Mouse (Mus musculus): ENCODE data around the gene Bmp10. TPM values are rescaled to one million over a fixed set of nuclear protein-coding genes. Genes with fewer than 3 reads are reported as not detected.
A peak's percentile ranks its signal among the peaks of the same experiment; 100 is the strongest.

Gene Bmp10
- not detected in 2 replicates for polyA plus RNA-seq (2016; fragmentation: Nextera tagmentation; extraction: Ambion mirVana)

DNA sequence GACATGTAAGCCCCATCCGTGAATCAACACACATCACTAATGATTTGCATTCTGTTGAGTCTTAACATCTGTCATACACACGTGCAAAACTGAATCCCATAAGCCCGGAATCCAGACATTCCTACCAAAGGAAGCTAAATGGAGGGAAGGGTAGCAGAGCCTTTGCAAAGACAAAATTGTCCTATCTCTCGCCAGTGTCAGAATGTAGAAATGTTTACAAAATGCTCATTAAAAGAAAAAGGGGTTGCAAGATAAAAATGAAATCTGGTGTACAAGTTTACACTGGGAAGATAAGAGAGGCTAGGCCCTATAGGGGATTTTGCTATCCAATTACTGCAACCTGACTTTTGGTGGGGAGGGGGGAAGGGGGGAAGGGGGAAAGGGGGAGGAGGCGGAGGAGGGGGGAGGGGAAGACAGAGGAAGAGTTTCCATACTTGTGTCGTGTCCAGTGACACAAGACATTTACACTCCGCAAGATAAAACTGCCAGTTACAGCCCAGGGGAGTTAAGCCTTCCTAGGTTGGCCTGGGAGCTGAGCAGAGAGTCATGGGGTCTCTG is at the start of gene Bmp10:
TSS of gene Bmp10 (plus strand) at position 508 of the 558 bp plus-strand sequence.
- H3K27ac ChIP-seq: no peak within 1 kb of the TSS
- H3K27me3 ChIP-seq: no peaks in the 10 kb centered on the region

DNA sequence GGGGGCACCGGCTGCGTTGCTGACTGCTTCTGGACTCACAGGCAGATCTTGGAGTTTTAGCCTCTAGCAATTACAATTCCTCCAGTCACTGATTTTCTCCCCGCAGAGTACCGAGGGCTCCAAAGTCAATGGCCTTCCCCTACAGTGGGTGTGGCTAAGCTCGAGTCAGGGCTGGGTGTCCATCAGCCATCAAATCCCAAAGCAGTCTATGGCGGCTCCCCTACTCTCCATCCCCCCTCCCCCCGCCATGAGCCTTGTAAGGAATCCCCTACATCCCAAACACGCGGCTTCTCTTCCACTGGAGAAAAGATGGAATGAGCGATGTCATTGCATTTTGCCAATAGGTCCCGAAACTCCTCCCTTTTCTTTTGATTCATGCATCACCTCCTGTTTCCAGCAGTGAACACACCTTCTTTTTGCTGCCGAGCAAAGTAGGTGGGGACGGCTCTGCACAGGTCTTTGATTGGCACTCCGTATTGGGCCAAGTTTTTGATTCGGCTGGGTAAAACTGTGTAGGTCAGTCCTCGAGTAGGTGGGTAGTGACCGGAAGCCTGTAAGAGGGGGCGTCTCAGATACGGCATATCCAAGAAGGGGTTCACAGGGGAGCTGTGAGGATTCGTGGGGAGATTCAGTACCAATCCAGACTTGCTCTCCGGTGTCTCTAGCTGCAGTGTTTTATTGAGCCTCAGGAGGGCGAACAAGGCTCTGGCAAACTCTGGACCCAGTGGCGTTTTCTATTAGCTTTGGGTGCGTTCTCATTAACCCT is 44.7 kb upstream of the Bmp10 start:
- Histone ChIP-seq H3K4me1 (peaks cover 6% of the 10 kb centered on the region; the same call in 1 of the 2 replicates), H3K4me2 (replicated peaks) (peak overlapping the region; percentile 58), H3K4me3 (peak overlapping the region; percentile 28), H3K27me3 (peaks cover 10% of the 10 kb centered on the region; the same call in 1 of the 2 replicates), H3K27ac (no peak overlapping the region), H3K9me3 (no peaks in the 10 kb centered on the region), H3K9ac (peak overlapping the region; percentile 21; the same call in 1 of the 2 replicates), H3K36me3 (no peaks in the 10 kb centered on the region)
- no peak for ATAC-seq (ENCODE audit: insufficient number of reproducible peaks, insufficient read depth, low FRiP score, low TSS enrichment)
- WGBS: 9% methylated on average over 24 of the region's 24 CpGs

More for the DNA sequence above, at the start of gene Bmp10:
- Histone ChIP-seq H3K4me1 (no peaks in the 10 kb centered on the region), H3K36me3 (no peaks in the 10 kb centered on the region), H3K4me2 (replicated peaks) (no peak within 1 kb of the TSS), H3K9ac (no peak within 1 kb of the TSS), H3K4me3 (no peak within 1 kb of the TSS), H3K9me3 (no peaks in the 10 kb centered on the region)
- WGBS: 67% methylated on average over 7 of the region's 7 CpGs
- no peak for ATAC-seq (ENCODE audit: insufficient number of reproducible peaks, insufficient read depth, low FRiP score, low TSS enrichment)

DNA sequence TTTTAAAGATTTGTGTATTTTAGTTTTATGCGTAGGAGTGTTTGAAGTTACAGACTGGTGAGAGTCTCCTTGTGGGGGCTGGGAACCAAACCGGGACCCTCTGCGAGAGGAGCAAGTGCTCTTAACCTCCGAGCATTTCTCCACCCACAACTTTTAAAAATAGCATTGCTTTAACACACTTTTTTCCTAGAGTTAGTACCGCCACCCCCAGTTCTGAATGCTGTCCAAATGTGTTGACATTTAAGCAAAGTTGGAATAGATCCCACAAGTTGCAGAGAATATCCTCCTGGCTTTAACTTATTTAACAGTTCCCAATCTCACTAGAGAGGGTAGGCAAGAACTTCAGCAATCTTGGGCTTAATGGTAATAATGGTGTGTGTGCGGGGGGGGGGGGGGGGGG is 44.0 kb upstream of the Bmp10 start:
- ATAC-seq (ENCODE audit: insufficient number of reproducible peaks, insufficient read depth, low FRiP score, low TSS enrichment): no peak
- peaks cover 10% of the 10 kb centered on the region; the same call in 1 of the 2 replicates for H3K27me3 ChIP-seq
- H3K9me3 ChIP-seq: no peaks in the 10 kb centered on the region
- no peaks in the 10 kb centered on the region for H3K36me3 ChIP-seq
- no peak overlapping the region for H3K4me2 ChIP-seq (replicated peaks)
- no peak overlapping the region for H3K9ac ChIP-seq
- no peak overlapping the region for H3K27ac ChIP-seq
- no peak overlapping the region for H3K4me3 ChIP-seq
- peaks cover 12% of the 10 kb centered on the region; the same call in 1 of the 2 replicates for H3K4me1 ChIP-seq
- 63% methylated on average over 5 of the region's 6 CpGs for WGBS

DNA sequence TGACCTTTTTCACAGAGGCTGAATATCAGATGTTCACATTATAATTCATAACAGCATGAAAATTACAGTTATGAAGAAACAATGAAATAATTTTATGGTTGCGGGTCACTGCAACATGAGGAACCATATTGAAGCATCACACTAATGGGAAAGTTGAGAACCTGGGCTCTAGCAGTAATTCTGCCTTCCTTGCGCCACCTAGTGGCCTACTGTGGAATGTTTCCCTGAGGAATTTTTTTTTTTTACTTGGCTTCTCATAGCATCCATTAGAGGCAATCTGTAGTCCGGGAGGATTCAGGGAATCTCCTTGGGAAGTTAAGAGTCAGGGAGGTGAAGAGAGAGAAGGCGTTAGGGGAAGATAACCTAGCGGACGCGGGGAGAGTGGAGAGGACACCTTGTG is 42.6 kb upstream of the Bmp10 start:
- H3K9ac ChIP-seq: no peak overlapping the region
- no peak overlapping the region for H3K27ac ChIP-seq
- H3K9me3 ChIP-seq: no peaks in the 10 kb centered on the region
- H3K27me3 ChIP-seq: peaks cover 10% of the 10 kb centered on the region; the same call in 1 of the 2 replicates
- H3K4me1 ChIP-seq: peaks cover 12% of the 10 kb centered on the region; the same call in 1 of the 2 replicates
- no peak for ATAC-seq (ENCODE audit: insufficient number of reproducible peaks, insufficient read depth, low FRiP score, low TSS enrichment)
- no peak overlapping the region for H3K4me3 ChIP-seq
- H3K36me3 ChIP-seq: no peaks in the 10 kb centered on the region
- no peak overlapping the region for H3K4me2 ChIP-seq (replicated peaks)
- 16% methylated on average over 7 of the region's 7 CpGs for WGBS

DNA sequence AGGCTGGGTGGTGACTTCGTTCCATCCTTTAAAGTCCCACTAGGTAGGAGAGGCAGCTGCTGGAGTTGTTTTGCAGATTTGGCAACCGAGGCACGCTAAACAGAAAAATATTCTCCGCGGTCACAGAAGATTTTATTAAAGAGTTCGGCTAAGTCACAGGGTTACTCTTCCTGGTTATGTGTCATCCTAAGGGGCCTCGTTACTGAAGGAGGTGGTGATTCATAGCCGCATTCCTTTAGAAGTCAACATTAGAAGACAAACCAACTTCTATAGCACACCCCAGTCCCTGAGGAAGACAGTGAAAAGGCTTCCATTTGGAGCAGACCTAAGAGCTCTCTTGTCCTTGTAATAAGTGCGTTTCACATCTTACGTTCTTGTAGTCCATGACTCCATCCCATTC is 42.1 kb upstream of the Bmp10 start:
- Histone ChIP-seq H3K27ac (no peak overlapping the region), H3K36me3 (no peaks in the 10 kb centered on the region), H3K4me2 (replicated peaks) (no peak overlapping the region), H3K27me3 (peaks cover 10% of the 10 kb centered on the region; the same call in 1 of the 2 replicates), H3K9me3 (no peaks in the 10 kb centered on the region), H3K4me1 (peaks cover 12% of the 10 kb centered on the region; the same call in 1 of the 2 replicates), H3K9ac (no peak overlapping the region), H3K4me3 (no peak overlapping the region)
- WGBS: 80% methylated on average over 10 of the region's 10 CpGs
- no peak for ATAC-seq (ENCODE audit: insufficient number of reproducible peaks, insufficient read depth, low FRiP score, low TSS enrichment)

DNA sequence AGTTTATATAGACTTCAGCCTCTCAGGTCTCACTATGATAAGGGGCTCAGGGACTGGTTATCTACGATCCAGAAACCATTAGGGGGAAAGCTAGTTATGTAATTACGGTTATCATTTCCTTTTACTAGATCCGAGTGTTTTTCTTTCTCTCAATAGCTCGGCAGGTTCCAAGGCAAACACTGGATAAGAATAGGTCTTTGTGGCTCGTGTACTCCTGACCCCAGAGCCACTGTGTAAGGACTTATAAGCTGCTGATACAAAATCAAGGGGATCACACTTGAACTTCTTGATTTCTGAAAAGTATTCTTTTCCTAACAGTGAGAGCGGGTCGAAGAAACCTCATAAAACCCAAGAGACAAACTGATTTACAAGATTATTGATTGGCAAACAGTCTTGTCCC is 39.9 kb upstream of the Bmp10 start, which contains the start of gene Gkn3:
TSS of gene Gkn3 (minus strand) at position 59 of the 400 bp plus-strand sequence.
- H3K27me3 ChIP-seq: no peaks in the 10 kb centered on the region
- H3K4me2 ChIP-seq (replicated peaks): no peak within 1 kb of the TSS
- no peak within 1 kb of the TSS for H3K9ac ChIP-seq
- no peaks in the 10 kb centered on the region for H3K9me3 ChIP-seq
- 36% methylated on average over 7 of the region's 7 CpGs for WGBS
- no peak within 1 kb of the TSS for H3K27ac ChIP-seq
- H3K4me3 ChIP-seq: no peak within 1 kb of the TSS
- H3K36me3 ChIP-seq: no peaks in the 10 kb centered on the region
- peaks cover 12% of the 10 kb centered on the region; the same call in 1 of the 2 replicates for H3K4me1 ChIP-seq
- ATAC-seq (ENCODE audit: insufficient number of reproducible peaks, insufficient read depth, low FRiP score, low TSS enrichment): no peak

DNA sequence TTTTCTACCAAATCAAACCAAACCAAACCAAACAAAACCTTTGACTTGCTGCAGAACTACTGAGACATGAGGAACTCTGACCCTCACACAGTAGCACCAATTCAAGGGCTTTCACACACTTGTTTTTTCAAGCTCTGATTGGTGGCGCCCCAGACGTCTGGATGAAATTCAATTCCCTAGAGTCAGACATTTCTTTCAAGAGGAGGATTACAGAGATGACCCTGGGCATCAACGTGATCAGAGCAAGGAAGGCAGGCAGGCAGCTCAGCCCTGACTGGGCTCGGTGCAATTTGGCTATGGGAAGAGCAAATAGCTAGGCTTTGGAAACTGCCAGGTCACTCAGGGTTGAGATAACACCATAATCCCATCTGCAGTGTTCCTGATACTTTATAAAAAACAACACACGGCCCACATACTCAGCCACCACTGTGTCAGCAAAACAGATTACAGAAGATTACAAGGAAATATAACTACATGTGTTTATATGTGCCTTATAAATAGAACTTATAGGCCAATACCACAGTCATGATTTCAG is 39.3 kb upstream of the Bmp10 start:
- no peaks in the 10 kb centered on the region for H3K36me3 ChIP-seq
- no peaks in the 10 kb centered on the region for H3K9me3 ChIP-seq
- H3K4me3 ChIP-seq: no peak overlapping the region
- no peak overlapping the region for H3K4me2 ChIP-seq (replicated peaks)
- H3K4me1 ChIP-seq: peaks cover 12% of the 10 kb centered on the region; the same call in 1 of the 2 replicates
- no peak for ATAC-seq (ENCODE audit: insufficient number of reproducible peaks, insufficient read depth, low FRiP score, low TSS enrichment)
- WGBS: 15% methylated on average over 5 of the region's 5 CpGs
- no peak overlapping the region for H3K9ac ChIP-seq
- H3K27me3 ChIP-seq: no peaks in the 10 kb centered on the region
- no peak overlapping the region for H3K27ac ChIP-seq

DNA sequence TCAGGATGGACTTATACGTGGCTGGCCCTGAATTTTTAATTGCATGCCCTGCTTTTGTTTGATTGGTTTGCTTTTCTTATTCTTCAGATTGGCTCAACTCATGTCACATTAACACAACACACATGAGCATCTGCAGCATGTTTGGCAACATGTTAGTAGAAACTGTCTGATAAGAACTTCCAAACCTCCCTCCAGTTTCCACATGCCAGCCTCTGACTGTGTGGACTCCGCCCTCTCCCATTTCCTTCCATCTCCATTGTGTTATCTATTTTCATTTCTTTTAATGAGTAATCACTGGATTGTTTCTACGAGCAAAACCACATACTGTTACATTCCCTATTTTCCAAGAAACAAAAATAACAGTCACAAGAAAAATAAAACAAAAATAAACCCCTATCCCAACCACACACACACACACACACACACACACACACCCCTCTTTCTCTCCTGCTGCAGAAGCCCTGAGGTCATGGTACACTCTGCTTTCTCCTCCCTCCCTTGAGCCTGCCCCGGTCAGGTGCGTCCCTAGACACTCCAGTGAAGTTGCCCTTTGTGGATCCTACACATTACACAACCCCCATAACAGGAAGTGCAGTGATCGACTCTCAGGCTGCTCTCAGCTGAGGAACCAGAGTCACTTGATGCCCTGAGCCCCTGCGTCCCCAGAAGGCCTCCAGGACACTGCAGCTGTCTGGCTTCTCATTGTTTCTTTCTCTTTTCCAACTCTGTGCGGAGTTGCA is 35.2 kb upstream of the Bmp10 start:
- no peaks in the 10 kb centered on the region for H3K9me3 ChIP-seq
- no peak overlapping the region for H3K9ac ChIP-seq
- H3K4me2 ChIP-seq (replicated peaks): no peak overlapping the region
- no peak for ATAC-seq (ENCODE audit: insufficient number of reproducible peaks, insufficient read depth, low FRiP score, low TSS enrichment)
- H3K4me3 ChIP-seq: no peak overlapping the region
- peaks cover 7% of the 10 kb centered on the region; the same call in 1 of the 2 replicates for H3K4me1 ChIP-seq
- no peaks in the 10 kb centered on the region for H3K36me3 ChIP-seq
- no peaks in the 10 kb centered on the region for H3K27me3 ChIP-seq
- H3K27ac ChIP-seq: no peak overlapping the region
- 60% methylated on average over 8 of the region's 8 CpGs for WGBS

DNA sequence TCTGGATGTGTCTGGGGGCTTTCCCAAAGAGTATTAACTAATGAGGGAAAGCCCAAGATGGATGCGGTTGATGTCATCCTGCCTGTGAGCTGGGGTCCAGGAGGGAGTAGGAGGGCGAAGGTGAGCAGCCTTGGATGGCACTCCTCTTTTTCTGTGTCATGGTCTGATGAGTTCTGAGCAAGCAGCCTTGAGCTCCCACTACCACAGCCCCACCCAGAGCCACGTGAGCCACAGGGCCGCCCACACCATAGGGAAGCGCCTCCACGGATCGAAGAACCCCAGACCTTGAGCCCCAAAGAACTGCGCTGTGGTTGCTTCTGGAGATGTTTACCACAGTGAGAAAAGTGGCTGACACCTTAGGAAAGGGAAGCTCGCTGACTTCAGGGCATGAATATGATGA is 34.0 kb upstream of the Bmp10 start:
- H3K27me3 ChIP-seq: no peaks in the 10 kb centered on the region
- no peak overlapping the region for H3K4me2 ChIP-seq (replicated peaks)
- no peaks in the 10 kb centered on the region for H3K9me3 ChIP-seq
- no peaks in the 10 kb centered on the region for H3K36me3 ChIP-seq
- H3K4me1 ChIP-seq: no peaks in the 10 kb centered on the region
- H3K4me3 ChIP-seq: no peak overlapping the region
- H3K9ac ChIP-seq: no peak overlapping the region
- WGBS: 86% methylated on average over 9 of the region's 9 CpGs
- no peak overlapping the region for H3K27ac ChIP-seq
- no peak for ATAC-seq (ENCODE audit: insufficient number of reproducible peaks, insufficient read depth, low FRiP score, low TSS enrichment)

DNA sequence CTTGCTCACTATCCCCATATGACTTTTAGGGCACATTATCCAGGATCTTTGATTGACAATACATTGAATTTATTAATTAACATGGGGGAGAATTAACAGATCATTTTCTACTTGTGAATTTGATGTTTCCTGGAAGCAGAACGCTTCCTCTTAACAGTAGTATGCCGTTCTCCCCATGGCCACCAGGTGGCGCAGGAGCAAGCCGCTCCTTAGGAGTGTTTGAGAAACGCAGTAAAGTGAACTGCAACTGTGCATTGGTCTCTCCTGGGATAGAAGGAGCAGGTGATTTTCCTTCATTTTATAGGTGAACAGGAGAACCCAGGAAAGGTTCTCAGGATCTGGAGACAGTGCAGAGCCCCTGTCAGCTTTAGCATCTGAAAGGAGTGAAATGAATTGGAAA is 29.7 kb upstream of the Bmp10 start:
- WGBS: under 1% methylated on average over 5 of the region's 5 CpGs
- H3K27me3 ChIP-seq: no peaks in the 10 kb centered on the region
- 0 out of 2 replicates have a peak, but pooled peaks cover 3% of the 10 kb centered on the region for H3K4me1 ChIP-seq
- no peak for ATAC-seq (ENCODE audit: insufficient number of reproducible peaks, insufficient read depth, low FRiP score, low TSS enrichment)
- H3K4me2 ChIP-seq (replicated peaks): no peak overlapping the region
- no peaks in the 10 kb centered on the region for H3K9me3 ChIP-seq
- no peak overlapping the region for H3K27ac ChIP-seq
- no peak overlapping the region for H3K4me3 ChIP-seq
- no peaks in the 10 kb centered on the region for H3K36me3 ChIP-seq
- no peak overlapping the region for H3K9ac ChIP-seq

DNA sequence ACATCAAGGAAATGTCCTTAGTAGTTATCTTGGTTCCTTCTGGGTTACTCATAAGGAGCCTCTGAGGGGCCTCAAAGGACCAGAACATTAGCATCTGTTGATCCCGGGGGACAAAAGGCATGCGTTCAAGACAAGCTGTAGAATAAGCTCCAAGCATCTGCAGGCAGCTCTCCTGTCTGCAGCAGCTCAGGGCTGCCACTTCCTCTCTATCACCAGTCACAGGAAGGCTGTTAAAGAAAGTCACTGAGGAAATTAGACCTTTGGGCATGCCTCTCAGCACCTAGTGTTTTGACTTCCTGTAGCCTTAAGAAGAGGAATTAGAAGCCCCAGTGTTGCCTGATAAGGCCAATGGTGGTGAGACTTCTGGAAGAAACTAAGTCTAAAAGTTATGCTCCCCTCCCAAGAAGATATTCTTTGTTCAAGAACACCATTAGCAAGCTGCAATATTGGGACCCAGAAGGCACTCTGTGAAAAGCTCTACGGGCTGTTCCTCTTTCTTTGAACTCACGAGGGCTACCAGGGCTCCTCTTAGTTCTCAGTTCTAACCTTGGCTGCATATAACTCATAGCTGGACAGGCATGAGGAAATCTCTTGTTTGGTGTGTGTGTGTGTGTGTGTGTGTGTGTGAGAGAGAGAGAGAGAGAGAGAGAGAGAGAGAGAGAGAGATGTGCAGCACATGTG is 28.8 kb upstream of the Bmp10 start:
- H3K27me3 ChIP-seq: no peaks in the 10 kb centered on the region
- no peak overlapping the region for H3K4me3 ChIP-seq
- WGBS: 57% methylated on average over 4 of the region's 4 CpGs
- H3K4me2 ChIP-seq (replicated peaks): no peak overlapping the region
- no peaks in the 10 kb centered on the region for H3K36me3 ChIP-seq
- ATAC-seq (ENCODE audit: insufficient number of reproducible peaks, insufficient read depth, low FRiP score, low TSS enrichment): no peak
- no peak overlapping the region for H3K27ac ChIP-seq
- 0 out of 2 replicates have a peak, but pooled peaks cover 3% of the 10 kb centered on the region for H3K4me1 ChIP-seq
- no peaks in the 10 kb centered on the region for H3K9me3 ChIP-seq
- H3K9ac ChIP-seq: no peak overlapping the region
